Mouse (Mus musculus): ENCODE data around the gene Gatad2b. TPM values are rescaled to one million over a fixed set of nuclear protein-coding genes. Genes with fewer than 3 reads are reported as not detected.
"Not testable (repeated sequence)": the region's sequence is repeated elsewhere in the genome, so short reads cannot be mapped to it uniquely, and the experiment has no call there.

The Gatad2b gene
- polyA plus RNA-seq, 1 experiment from 2014 or later = 10.4 TPM

DNA sequence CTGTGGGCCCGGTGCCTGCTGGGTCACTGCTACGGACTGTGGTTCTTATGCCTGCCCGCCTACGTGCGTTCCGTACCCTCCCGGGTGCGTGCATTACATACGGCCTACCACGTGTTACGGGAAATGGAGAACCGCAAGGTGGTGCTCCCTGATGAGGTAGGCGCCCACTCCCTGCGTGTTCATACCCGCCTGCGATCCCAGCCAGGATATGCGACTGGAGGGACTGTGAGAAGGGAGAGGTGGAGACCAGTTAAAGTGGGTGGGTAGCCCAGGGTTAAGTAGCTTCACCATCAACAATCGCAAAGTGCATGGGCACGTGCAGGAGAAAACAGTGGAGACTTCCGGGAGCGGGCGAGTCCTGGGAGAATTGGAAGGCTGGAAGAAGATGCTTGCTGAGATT is 19.1 kb upstream of the Gatad2b start:
- DNase-seq (ENCODE audit: low spot score, missing footprints) = no peak
- Histone ChIP-seq H3K27me3 (ENCODE audit: control insufficient read depth, insufficient read depth, low read length) (no peaks in the 10 kb centered on the region), H3K4me1 (ENCODE audit: control insufficient read depth, insufficient read depth, low read length) (no peaks in the 10 kb centered on the region), H3K4me2 (no peak overlapping the region), H3K9me3 (ENCODE audit: control insufficient read depth, low read length) (no peaks in the 10 kb centered on the region), H3K4me3 (ENCODE audit: low read depth, low read length) (no peak overlapping the region), H3K36me3 (ENCODE audit: control insufficient read depth, insufficient read depth, low read length) (peaks cover 17% of the 10 kb centered on the region), H3K9ac (ENCODE audit: low read length) (no peak overlapping the region), H3K27ac (ENCODE audit: low read depth, low read length) (no peak overlapping the region)
- ATAC-seq (ENCODE audit: low FRiP score) = no peak
- 93% methylated on average over 22 of the region's 22 CpGs for WGBS

GRCm38 (mm10) chr3:90275286-90275685 is 17.7 kb upstream of the Gatad2b start:
- Histone ChIP-seq H3K9ac (ENCODE audit: low read length) (no peak overlapping the region), H3K36me3 (ENCODE audit: control insufficient read depth, insufficient read depth, low read length) (peaks cover 21% of the 10 kb centered on the region), H3K27ac (ENCODE audit: low read depth, low read length) (no peak overlapping the region), H3K4me1 (ENCODE audit: control insufficient read depth, insufficient read depth, low read length) (no peaks in the 10 kb centered on the region), H3K9me3 (ENCODE audit: control insufficient read depth, low read length) (no peaks in the 10 kb centered on the region), H3K27me3 (ENCODE audit: control insufficient read depth, insufficient read depth, low read length) (no peaks in the 10 kb centered on the region), H3K4me3 (ENCODE audit: low read depth, low read length) (no peak overlapping the region), H3K4me2 (no peak overlapping the region)
- ATAC-seq (ENCODE audit: low FRiP score) (no peak), DNase-seq (ENCODE audit: low spot score, missing footprints) (no peak)
- WGBS = 91% methylated on average over 11 of the region's 11 CpGs

DNA sequence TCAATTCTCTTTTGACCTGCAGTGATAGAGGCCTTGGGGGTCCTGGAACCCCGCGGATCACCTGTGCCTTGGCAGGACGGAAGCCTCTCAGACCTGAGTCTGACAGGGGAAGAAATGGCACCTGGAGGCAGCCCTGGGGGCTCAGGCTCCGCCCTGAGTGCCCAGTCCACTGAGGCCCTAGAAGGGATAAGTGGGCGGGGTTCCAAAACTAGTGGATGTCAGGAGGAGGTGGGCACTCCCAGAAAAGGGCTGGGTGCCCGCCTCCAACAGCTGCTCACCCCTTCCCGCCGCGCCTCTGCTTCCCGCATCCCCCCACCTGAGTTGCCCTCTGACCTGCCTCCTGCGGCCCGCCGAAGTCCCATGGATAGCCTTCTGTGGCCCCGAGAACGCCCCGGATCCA is 16.1 kb upstream of the Gatad2b start:
- DNase-seq (ENCODE audit: low spot score, missing footprints) (no peak), ATAC-seq (ENCODE audit: low FRiP score) (no peak)
- H3K27ac ChIP-seq (ENCODE audit: low read depth, low read length) = no peak overlapping the region
- 39% methylated on average over 16 of the region's 16 CpGs for WGBS
- no peaks in the 10 kb centered on the region for H3K27me3 ChIP-seq (ENCODE audit: control insufficient read depth, insufficient read depth, low read length)
- no peak overlapping the region for H3K4me3 ChIP-seq (ENCODE audit: low read depth, low read length)
- H3K4me2 ChIP-seq = no peak overlapping the region
- no peaks in the 10 kb centered on the region for H3K9me3 ChIP-seq (ENCODE audit: control insufficient read depth, low read length)
- H3K9ac ChIP-seq (ENCODE audit: low read length) = no peak overlapping the region
- H3K4me1 ChIP-seq (ENCODE audit: control insufficient read depth, insufficient read depth, low read length) = no peaks in the 10 kb centered on the region
- peaks cover 19% of the 10 kb centered on the region for H3K36me3 ChIP-seq (ENCODE audit: control insufficient read depth, insufficient read depth, low read length)

- H3K4me1 ChIP-seq (ENCODE audit: control insufficient read depth, insufficient read depth, low read length) = no peaks in the 10 kb centered on the region
- no peaks in the 10 kb centered on the region for H3K9me3 ChIP-seq (ENCODE audit: control insufficient read depth, low read length)
- DNase-seq (ENCODE audit: low spot score, missing footprints) (no peak), ATAC-seq (ENCODE audit: low FRiP score) (no peak)
- no peak overlapping the region for H3K9ac ChIP-seq (ENCODE audit: low read length)
- H3K4me2 ChIP-seq = no peak overlapping the region
- H3K27me3 ChIP-seq (ENCODE audit: control insufficient read depth, insufficient read depth, low read length) = no peaks in the 10 kb centered on the region
- H3K4me3 ChIP-seq (ENCODE audit: low read depth, low read length) = no peak overlapping the region
- WGBS = 91% methylated on average over 9 of the region's 9 CpGs
- no peak overlapping the region for H3K27ac ChIP-seq (ENCODE audit: low read depth, low read length)
- H3K36me3 ChIP-seq (ENCODE audit: control insufficient read depth, insufficient read depth, low read length) = peaks cover 15% of the 10 kb centered on the region
Measured at GRCm38 (mm10) chr3:90277793-90278192, 15.2 kb upstream of the Gatad2b start.

GRCm38 (mm10) chr3:90278211-90278610 is 14.8 kb upstream of the Gatad2b start:
- H3K36me3 ChIP-seq (ENCODE audit: control insufficient read depth, insufficient read depth, low read length) = peaks cover 13% of the 10 kb centered on the region
- 97% methylated on average over 10 of the region's 10 CpGs for WGBS
- H3K4me1 ChIP-seq (ENCODE audit: control insufficient read depth, insufficient read depth, low read length) = no peaks in the 10 kb centered on the region
- DNase-seq (ENCODE audit: low spot score, missing footprints) = no peak
- H3K4me3 ChIP-seq (ENCODE audit: low read depth, low read length) = no peak overlapping the region
- no peaks in the 10 kb centered on the region for H3K9me3 ChIP-seq (ENCODE audit: control insufficient read depth, low read length)
- no peak overlapping the region for H3K27ac ChIP-seq (ENCODE audit: low read depth, low read length)
- no peaks in the 10 kb centered on the region for H3K27me3 ChIP-seq (ENCODE audit: control insufficient read depth, insufficient read depth, low read length)
- H3K4me2 ChIP-seq = no peak overlapping the region
- H3K9ac ChIP-seq (ENCODE audit: low read length) = no peak overlapping the region
- no peak for ATAC-seq (ENCODE audit: low FRiP score)

GRCm38 (mm10) chr3:90279216-90279615 is 13.8 kb upstream of the Gatad2b start:
- Histone ChIP-seq H3K27ac (ENCODE audit: low read depth, low read length) (no peak overlapping the region), H3K4me3 (ENCODE audit: low read depth, low read length) (no peak overlapping the region), H3K27me3 (ENCODE audit: control insufficient read depth, insufficient read depth, low read length) (no peaks in the 10 kb centered on the region), H3K4me1 (ENCODE audit: control insufficient read depth, insufficient read depth, low read length) (no peaks in the 10 kb centered on the region), H3K36me3 (ENCODE audit: control insufficient read depth, insufficient read depth, low read length) (peaks cover 11% of the 10 kb centered on the region), H3K9ac (ENCODE audit: low read length) (no peak overlapping the region), H3K9me3 (ENCODE audit: control insufficient read depth, low read length) (no peaks in the 10 kb centered on the region), H3K4me2 (no peak overlapping the region)
- no peak for ATAC-seq (ENCODE audit: low FRiP score)
- WGBS = 92% methylated on average over 9 of the region's 9 CpGs
- DNase-seq (ENCODE audit: low spot score, missing footprints) = no peak

DNA sequence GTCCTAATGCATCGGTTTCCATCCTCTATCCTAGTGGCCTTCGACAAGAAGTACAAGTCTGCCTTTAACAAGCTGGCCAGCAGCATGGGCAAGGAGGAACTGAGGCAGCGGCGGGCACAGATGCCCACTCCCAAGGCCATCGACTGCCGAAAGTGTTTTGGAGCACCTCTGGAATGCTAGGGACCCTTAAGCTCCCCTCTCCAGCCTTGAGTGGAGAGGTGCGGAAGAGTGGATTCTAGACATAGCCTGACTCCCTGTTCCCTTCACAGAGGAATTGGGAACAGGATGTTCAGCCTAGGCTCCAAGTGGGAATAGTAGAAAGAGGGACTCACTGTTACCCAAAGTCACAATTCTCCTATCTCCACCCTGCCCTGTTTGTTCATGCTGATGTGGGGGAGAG is 13.2 kb upstream of the Gatad2b start:
- no peak overlapping the region for H3K27ac ChIP-seq (ENCODE audit: low read depth, low read length)
- no peaks in the 10 kb centered on the region for H3K4me1 ChIP-seq (ENCODE audit: control insufficient read depth, insufficient read depth, low read length)
- no peaks in the 10 kb centered on the region for H3K9me3 ChIP-seq (ENCODE audit: control insufficient read depth, low read length)
- no peaks in the 10 kb centered on the region for H3K27me3 ChIP-seq (ENCODE audit: control insufficient read depth, insufficient read depth, low read length)
- H3K4me2 ChIP-seq = no peak overlapping the region
- H3K36me3 ChIP-seq (ENCODE audit: control insufficient read depth, insufficient read depth, low read length) = peaks cover 11% of the 10 kb centered on the region
- no peak overlapping the region for H3K9ac ChIP-seq (ENCODE audit: low read length)
- DNase-seq (ENCODE audit: low spot score, missing footprints) (no peak), ATAC-seq (ENCODE audit: low FRiP score) (no peak)
- H3K4me3 ChIP-seq (ENCODE audit: low read depth, low read length) = no peak overlapping the region
- WGBS = 92% methylated on average over 7 of the region's 7 CpGs

DNA sequence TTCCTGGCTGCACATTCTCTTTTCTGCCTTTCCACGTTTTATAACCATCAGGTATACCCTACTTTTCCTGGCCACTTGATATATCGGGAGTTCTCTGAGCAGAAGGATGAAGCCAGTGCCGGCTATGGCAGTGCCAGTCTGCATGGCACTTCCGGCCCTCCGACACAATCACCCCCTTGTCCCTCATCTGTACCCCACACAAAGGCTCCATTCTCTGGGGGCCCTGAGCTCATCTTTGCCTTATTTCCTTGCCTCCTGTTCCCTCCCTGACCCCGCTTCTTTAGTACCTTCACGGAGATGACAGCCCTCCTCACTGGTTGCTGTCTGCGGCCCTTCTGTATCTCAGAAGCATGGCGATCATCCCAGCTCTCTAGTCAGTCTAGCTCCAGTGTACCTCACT is 12.3 kb upstream of the Gatad2b start:
- 95% methylated on average over 9 of the region's 9 CpGs for WGBS
- DNase-seq (ENCODE audit: low spot score, missing footprints) = no peak

DNA sequence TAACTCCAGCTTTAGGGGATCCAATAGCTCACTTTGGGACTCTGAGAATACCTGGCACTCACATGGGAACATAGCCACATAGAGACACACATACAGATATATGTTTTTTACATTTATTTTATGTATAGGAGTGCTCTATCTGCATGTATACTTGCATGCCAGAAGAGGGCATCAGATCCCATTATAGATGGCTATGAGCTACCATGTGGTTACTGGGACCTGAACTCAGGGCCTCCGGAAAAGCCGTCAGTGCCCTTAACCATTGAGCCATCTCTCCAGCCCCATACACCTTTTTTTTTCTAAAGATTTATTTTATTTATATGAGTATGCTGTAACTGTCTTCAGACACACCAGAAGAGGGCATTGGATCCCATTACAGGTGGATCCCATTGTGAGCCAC is 8.8 kb upstream of the Gatad2b start:
- no peak overlapping the region for H3K4me3 ChIP-seq (ENCODE audit: low read depth, low read length)
- no peaks in the 10 kb centered on the region for H3K27me3 ChIP-seq (ENCODE audit: control insufficient read depth, insufficient read depth, low read length)
- ATAC-seq (ENCODE audit: low FRiP score) (no peak), DNase-seq (ENCODE audit: low spot score, missing footprints) (no peak)
- no peaks in the 10 kb centered on the region for H3K4me1 ChIP-seq (ENCODE audit: control insufficient read depth, insufficient read depth, low read length)
- H3K27ac ChIP-seq (ENCODE audit: low read depth, low read length) = no peak overlapping the region
- H3K9ac ChIP-seq (ENCODE audit: low read length) = no peak overlapping the region
- no peak overlapping the region for H3K4me2 ChIP-seq
- WGBS = 91% methylated on average over 2 of the region's 2 CpGs
- peaks cover 4% of the 10 kb centered on the region; the same call in 1 of the 2 replicates for H3K36me3 ChIP-seq (ENCODE audit: control insufficient read depth, insufficient read depth, low read length)
- H3K9me3 ChIP-seq (ENCODE audit: control insufficient read depth, low read length) = no peaks in the 10 kb centered on the region

More for the DNA sequence above, 12.3 kb upstream of the Gatad2b start:
- no peak overlapping the region for H3K4me2 ChIP-seq
- no peaks in the 10 kb centered on the region for H3K4me1 ChIP-seq (ENCODE audit: control insufficient read depth, insufficient read depth, low read length)
- no peak overlapping the region for H3K27ac ChIP-seq (ENCODE audit: low read depth, low read length)
- peaks cover 11% of the 10 kb centered on the region for H3K36me3 ChIP-seq (ENCODE audit: control insufficient read depth, insufficient read depth, low read length)
- no peaks in the 10 kb centered on the region for H3K9me3 ChIP-seq (ENCODE audit: control insufficient read depth, low read length)
- H3K27me3 ChIP-seq (ENCODE audit: control insufficient read depth, insufficient read depth, low read length) = no peaks in the 10 kb centered on the region
- no peak overlapping the region for H3K4me3 ChIP-seq (ENCODE audit: low read depth, low read length)
- H3K9ac ChIP-seq (ENCODE audit: low read length) = no peak overlapping the region
- ATAC-seq (ENCODE audit: low FRiP score) = no peak

- not testable (repeated sequence) for ATAC-seq (ENCODE audit: low FRiP score); H3K9ac ChIP-seq (ENCODE audit: low read length); H3K4me3 ChIP-seq (ENCODE audit: low read depth, low read length); H3K9me3 ChIP-seq (ENCODE audit: control insufficient read depth, low read length); H3K4me2 ChIP-seq; DNase-seq (ENCODE audit: low spot score, missing footprints); H3K36me3 ChIP-seq (ENCODE audit: control insufficient read depth, insufficient read depth, low read length); H3K4me1 ChIP-seq (ENCODE audit: control insufficient read depth, insufficient read depth, low read length); H3K27me3 ChIP-seq (ENCODE audit: control insufficient read depth, insufficient read depth, low read length); H3K27ac ChIP-seq (ENCODE audit: low read depth, low read length)
- 60% methylated on average over 3 of the region's 3 CpGs for WGBS
Measured at GRCm38 (mm10) chr3:90289403-90289802, 3.6 kb upstream of the Gatad2b start.
